In the genomic region with DNA sequence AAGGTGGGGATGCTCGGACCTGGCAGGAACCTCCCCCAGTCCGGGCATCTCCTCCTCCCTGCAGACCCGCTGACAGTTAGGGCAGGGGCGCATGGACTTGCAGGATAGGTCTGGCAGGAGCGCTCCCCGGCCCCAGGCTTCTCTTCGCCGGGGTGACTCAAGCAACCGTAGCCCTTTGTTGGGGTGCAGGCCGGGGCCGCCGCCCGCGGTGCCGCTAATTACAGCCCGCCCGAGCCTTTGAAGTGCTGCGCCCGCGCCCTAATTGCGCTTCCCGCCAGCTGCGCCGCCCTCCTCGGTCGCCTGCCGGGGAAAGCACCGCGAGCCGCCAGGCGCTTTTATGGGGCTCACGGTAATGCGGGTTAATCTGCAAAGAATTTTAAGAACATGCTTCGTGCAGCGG, we compare ENCODE assay signal across 8 mouse cellular contexts. TPM values are rescaled to one million over a fixed set of nuclear protein-coding genes. Genes with fewer than 3 reads are reported as not detected.
DNase-seq lines count a peak whose midpoint lies in the region; ATAC-seq lines count a peak whose summit lies in the region.
"Had no signal": no experiment of that assay in that cellular context is flagged by ENCODE, and none has a peak within 500 bp of the region (broad histone marks: within the 10 kb centered on the region; RNA-seq: fewer than 3 reads in every experiment).

No protein-coding gene starts in this region.

- no peaks in the 10 kb centered on the region for H3K36me3 ChIP-seq in hindbrain, embryonic 10.5 days
- no peaks in the 10 kb centered on the region for H3K36me3 ChIP-seq in midbrain, embryonic 12.5 days
- H3K36me3 ChIP-seq: liver, embryonic 15.5 days had no signal

- H3K27me3 ChIP-seq in hindbrain, embryonic 10.5 days (ENCODE audit: insufficient read depth, poor library complexity, severe bottlenecking) = peaks cover 54% of the 10 kb centered on the region
- H3K27me3 ChIP-seq in midbrain, embryonic 12.5 days = peaks cover 41% of the 10 kb centered on the region

- peak overlapping the region; percentile 60 for H3K4me2 ChIP-seq in midbrain, embryonic 12.5 days (replicated peaks)
- H3K4me2 ChIP-seq: liver, embryonic 15.5 days had no signal

- peak; percentile 54 to 57 for DNase-seq in B cell, adult 2 months
- DNase-seq in CD4-positive, CD25-positive, alpha-beta regulatory T cell, adult 2 months (ENCODE audit: low read depth, low spot score) = peak; percentile 39
- peak; percentile 36 for DNase-seq in hindbrain, embryonic 10.5 days (ENCODE audit: low spot score)
- no peak for DNase-seq in left cerebral cortex, adult 18-20 months (ENCODE audit: low spot score in 2 of 2)
- DNase-seq in urinary bladder, postnatal 14 days (ENCODE audit: low spot score) = no peak
- no peak for DNase-seq in gastrocnemius, adult 18-20 months (ENCODE audit: low spot score)

- H3K4me1 ChIP-seq in hindbrain, embryonic 10.5 days (replicated peaks) = peaks cover 26% of the 10 kb centered on the region
- H3K4me1 ChIP-seq in midbrain, embryonic 12.5 days = peaks cover 20% of the 10 kb centered on the region
- H3K4me1 ChIP-seq: liver, embryonic 15.5 days had no signal

- peak overlapping the region; percentile 49 for H3K4me3 ChIP-seq in hindbrain, embryonic 10.5 days
- H3K4me3 ChIP-seq in midbrain, embryonic 12.5 days = peak overlapping the region; percentile 29
- H3K4me3 ChIP-seq: liver, embryonic 15.5 days had no signal

- under 1% methylated on average over 35 of the region's 35 CpGs for WGBS in hindbrain, embryonic 10.5 days
- WGBS in midbrain, embryonic 12.5 days = under 1% methylated on average over 35 of the region's 35 CpGs

- no peak overlapping the region for H3K9ac ChIP-seq in midbrain, embryonic 12.5 days (replicated peaks)
- H3K9ac ChIP-seq: liver, embryonic 15.5 days had no signal

- no peak overlapping the region for H3K27ac ChIP-seq in hindbrain, embryonic 10.5 days
- 0 out of 2 replicates have a peak overlapping the region, but pooled peaks have one; percentile 39 for H3K27ac ChIP-seq in midbrain, embryonic 12.5 days (replicated peaks)
- H3K27ac ChIP-seq: liver, embryonic 15.5 days had no signal

- peak; percentile 66 for ATAC-seq in midbrain, embryonic 12.5 days (ENCODE audit: low FRiP score, low read depth)

- H3K9me3 ChIP-seq in hindbrain, embryonic 10.5 days = no peaks in the 10 kb centered on the region
- H3K9me3 ChIP-seq in midbrain, embryonic 12.5 days = no peaks in the 10 kb centered on the region
- H3K9me3 ChIP-seq: liver, embryonic 15.5 days had no signal

RNA-seq across cellular contexts. Expression of gene Tspear, which starts 8.8 kb away (rescaled TPM):
- 0.93 and 1.0 TPM in 2 replicates for polyA plus RNA-seq in hindbrain, embryonic 10.5 days (2016; fragmentation: Nextera tagmentation; extraction: Ambion mirVana)
- 1.2 and 1.4 TPM in 2 replicates for polyA plus RNA-seq in midbrain, embryonic 12.5 days (2016; fragmentation: Nextera tagmentation; extraction: Ambion mirVana)
- under 1 TPM; 0.14 to 0.19 TPM for total RNA-seq in left cerebral cortex, adult 18-20 months (2021)
- total RNA-seq in gastrocnemius, adult 18-20 months (2021) = not detected
- polyA plus RNA-seq: liver, embryonic 15.5 days had no signal

RNA-seq across cellular contexts. Expression of gene Gm19402, which starts 13.0 kb away (rescaled TPM):
- not detected in 2 replicates for polyA plus RNA-seq in hindbrain, embryonic 10.5 days (2016; fragmentation: Nextera tagmentation; extraction: Ambion mirVana)
- polyA plus RNA-seq in midbrain, embryonic 12.5 days (2016; fragmentation: Nextera tagmentation; extraction: Ambion mirVana) = not detected in 2 replicates
- not detected for total RNA-seq in left cerebral cortex, adult 18-20 months (2021)
- not detected for total RNA-seq in gastrocnemius, adult 18-20 months (2021)
- polyA plus RNA-seq: liver, embryonic 15.5 days had no signal

RNA-seq across cellular contexts. Expression of gene Gm9508, which starts 19.5 kb away (rescaled TPM):
- not detected in 2 replicates for polyA plus RNA-seq in hindbrain, embryonic 10.5 days (2016; fragmentation: Nextera tagmentation; extraction: Ambion mirVana)
- polyA plus RNA-seq in midbrain, embryonic 12.5 days (2016; fragmentation: Nextera tagmentation; extraction: Ambion mirVana) = not detected in 2 replicates
- not detected for total RNA-seq in left cerebral cortex, adult 18-20 months (2021)
- not detected for total RNA-seq in gastrocnemius, adult 18-20 months (2021)
- polyA plus RNA-seq: liver, embryonic 15.5 days had no signal

RNA-seq across cellular contexts. Expression of gene Gm10272, which starts 28.9 kb away (rescaled TPM):
- polyA plus RNA-seq in hindbrain, embryonic 10.5 days (2016; fragmentation: Nextera tagmentation; extraction: Ambion mirVana) = not detected in 2 replicates
- polyA plus RNA-seq in midbrain, embryonic 12.5 days (2016; fragmentation: Nextera tagmentation; extraction: Ambion mirVana) = not detected in 2 replicates
- total RNA-seq in left cerebral cortex, adult 18-20 months (2021) = not detected
- not detected for total RNA-seq in gastrocnemius, adult 18-20 months (2021)
- polyA plus RNA-seq: liver, embryonic 15.5 days had no signal

RNA-seq across cellular contexts. Expression of gene Gm10024, which starts 33.7 kb away (rescaled TPM):
- polyA plus RNA-seq in hindbrain, embryonic 10.5 days (2016; fragmentation: Nextera tagmentation; extraction: Ambion mirVana) = not detected in 2 replicates
- not detected in 2 replicates for polyA plus RNA-seq in midbrain, embryonic 12.5 days (2016; fragmentation: Nextera tagmentation; extraction: Ambion mirVana)
- not detected for total RNA-seq in left cerebral cortex, adult 18-20 months (2021)
- total RNA-seq in gastrocnemius, adult 18-20 months (2021) = not detected
- polyA plus RNA-seq: liver, embryonic 15.5 days had no signal

Comparison
In these comparisons a context has a peak if more than half of its experiments do, and no peak if none do; other contexts are left out.
1. DNase-seq: peak in B cell, adult 2 months (2 of 2), CD4-positive, CD25-positive, alpha-beta regulatory T cell, adult 2 months (single experiment) and hindbrain, embryonic 10.5 days (single experiment); none in left cerebral cortex, adult 18-20 months (0 of 2), urinary bladder, postnatal 14 days (single experiment) and gastrocnemius, adult 18-20 months (single experiment).